ENCODE assay signal across 6 mouse cellular contexts in genomic region chr3:123169398-123169797, GRCm38 (mm10).
"Had no signal": no experiment of that assay in that cellular context is flagged by ENCODE, and none has a peak within 500 bp of the region (broad histone marks: within the 10 kb centered on the region; RNA-seq: fewer than 3 reads in every experiment).

No protein-coding gene starts in this region.

- H3K27me3 ChIP-seq: limb, embryonic 13.5 days; midbrain, embryonic 12.5 days had no signal

- H3K36me3 ChIP-seq: limb, embryonic 13.5 days; midbrain, embryonic 12.5 days; neural tube, embryonic 13.5 days had no signal

- H3K4me1 ChIP-seq: midbrain, embryonic 12.5 days; neural tube, embryonic 13.5 days had no signal

- H3K4me2 ChIP-seq: limb, embryonic 13.5 days; midbrain, embryonic 12.5 days; neural tube, embryonic 13.5 days had no signal

- H3K4me3 ChIP-seq: left cerebral cortex, adult 2 months; limb, embryonic 13.5 days; midbrain, embryonic 12.5 days; neural tube, embryonic 13.5 days had no signal

- ATAC-seq: midbrain, embryonic 16.5 days had no signal

- H3K9me3 ChIP-seq: limb, embryonic 13.5 days; midbrain, embryonic 12.5 days; neural tube, embryonic 13.5 days had no signal

- H3K27ac ChIP-seq: left cerebral cortex, adult 2 months; limb, embryonic 13.5 days; liver, embryonic 14.5 days; midbrain, embryonic 12.5 days; neural tube, embryonic 13.5 days had no signal

- H3K9ac ChIP-seq: limb, embryonic 13.5 days; liver, embryonic 14.5 days; midbrain, embryonic 12.5 days; neural tube, embryonic 13.5 days had no signal
